Mouse (Mus musculus): ENCODE measurements around the gene Ints2. TPM values are rescaled to one million over a fixed set of nuclear protein-coding genes. Genes with fewer than 3 reads are reported as not detected.

Ints2 gene
- polyA plus RNA-seq, 1 experiment: 11.1 TPM

DNA sequence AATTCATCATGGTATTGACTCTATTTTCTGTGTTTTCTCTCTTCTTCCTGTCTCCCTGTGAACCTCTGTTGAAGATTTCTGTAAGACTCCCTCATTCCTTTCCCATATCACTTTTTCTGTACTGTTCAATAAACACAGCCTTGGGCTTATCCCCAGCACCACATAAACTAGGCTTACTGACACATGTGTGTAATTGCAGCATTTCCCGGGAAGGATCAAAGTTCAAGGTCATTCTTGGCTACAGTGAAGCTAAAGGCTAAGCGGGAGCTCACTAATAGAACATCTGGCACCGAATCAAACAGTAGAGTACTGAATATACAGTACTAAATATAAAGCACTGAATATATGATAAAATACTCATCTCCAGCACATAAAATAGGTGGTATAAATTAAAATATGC is 81.5 kb downstream of the Ints2 start:
- no peak overlapping the region for H3K27ac ChIP-seq (ENCODE audit: insufficient read depth, low read depth, low read length)
- TF ChIP-seq POLR2A (IDR thresholded peaks at IDR 0.05; ENCODE audit: borderline replicate concordance, low read depth, low read length) (no peak), CTCF (IDR thresholded peaks at IDR 0.05; ENCODE audit: low read depth, low read length) (no peak)
- no peaks in the 10 kb centered on the region for H3K4me1 ChIP-seq (ENCODE audit: control insufficient read depth, insufficient read depth, low read length)
- H3K4me3 ChIP-seq (ENCODE audit: insufficient read depth, low read length): no peak overlapping the region

GRCm38 (mm10) chr11:86174173-86174572 is 83.2 kb downstream of the Ints2 start:
- no peaks in the 10 kb centered on the region for H3K4me1 ChIP-seq (ENCODE audit: control insufficient read depth, insufficient read depth, low read length)
- TF ChIP-seq POLR2A (IDR thresholded peaks at IDR 0.05; ENCODE audit: borderline replicate concordance, low read depth, low read length): no peak
- TF ChIP-seq CTCF (IDR thresholded peaks at IDR 0.05; ENCODE audit: low read depth, low read length): peak; percentile 64
- H3K27ac ChIP-seq (ENCODE audit: insufficient read depth, low read depth, low read length): no peak overlapping the region
- no peak overlapping the region for H3K4me3 ChIP-seq (ENCODE audit: insufficient read depth, low read length)

DNA sequence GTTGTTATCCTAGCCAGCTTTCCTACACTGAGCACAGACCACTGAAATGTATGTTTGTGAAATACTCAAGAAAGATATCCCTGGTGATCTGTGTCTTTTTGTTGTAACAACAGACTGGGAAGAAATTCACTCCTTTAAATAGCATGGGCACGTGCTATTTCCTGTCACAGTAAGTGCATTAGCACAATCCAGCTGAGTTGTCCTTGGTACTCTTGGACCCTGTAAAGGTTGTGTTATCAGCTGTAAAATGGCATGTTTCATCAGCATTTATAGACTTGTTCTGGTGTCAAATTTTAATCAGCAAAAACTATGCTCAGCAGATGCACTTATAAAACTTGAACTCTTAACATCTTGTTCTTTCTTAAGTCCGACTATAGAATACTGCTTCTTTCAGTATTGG is 86.6 kb downstream of the Ints2 start:
- TF ChIP-seq POLR2A (IDR thresholded peaks at IDR 0.05; ENCODE audit: borderline replicate concordance, low read depth, low read length): no peak
- TF ChIP-seq CTCF (IDR thresholded peaks at IDR 0.05; ENCODE audit: low read depth, low read length): no peak
- Histone ChIP-seq H3K27ac (ENCODE audit: insufficient read depth, low read depth, low read length) (no peak overlapping the region), H3K4me1 (ENCODE audit: control insufficient read depth, insufficient read depth, low read length) (no peaks in the 10 kb centered on the region), H3K4me3 (ENCODE audit: insufficient read depth, low read length) (no peak overlapping the region)

Other genes starting within 250 kb of the Ints2 start
- 5.1 and 8.2 TPM in 2 replicates for gene Brip1, start 56.4 kb downstream of the Ints2 start, polyA plus RNA-seq (2012; ENCODE audit: insufficient read depth, insufficient read length, missing spikeins)
- 28.2 and 34.9 TPM in 2 replicates for gene Med13, start 100.0 kb upstream of the Ints2 start, polyA plus RNA-seq (2012; ENCODE audit: insufficient read depth, insufficient read length, missing spikeins)
- gene Rnft1, start 227.1 kb upstream of the Ints2 start, polyA plus RNA-seq (2012; ENCODE audit: insufficient read depth, insufficient read length, missing spikeins): 45.3 and 52.5 TPM in 2 replicates